20 mouse cellular contexts compared by ENCODE assay signal in the genomic region with DNA sequence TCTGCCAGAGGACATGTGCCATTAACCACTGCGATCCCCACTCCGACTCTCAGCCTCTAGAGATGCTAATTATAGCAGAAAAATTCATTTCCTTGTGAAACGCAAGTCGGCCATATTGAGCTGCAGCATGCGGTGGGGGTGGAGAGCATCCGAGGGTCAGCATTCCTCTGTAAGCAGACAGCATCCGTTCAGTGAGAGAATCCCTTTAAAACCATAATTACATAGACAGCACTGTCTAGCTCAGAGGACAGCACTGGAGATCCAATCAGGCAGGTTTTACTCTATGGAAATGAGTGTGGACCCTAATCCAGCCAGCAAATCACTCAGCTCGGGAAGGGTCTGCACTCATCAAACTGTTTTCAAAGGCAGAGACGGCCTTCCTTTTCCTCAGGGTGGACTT.
DNase-seq lines count a peak whose midpoint lies in the region; ATAC-seq and TF ChIP-seq lines count a peak whose summit lies in the region.
"Had no signal": no experiment of that assay in that cellular context is flagged by ENCODE, and none has a peak within 500 bp of the region (broad histone marks: within the 10 kb centered on the region; RNA-seq: fewer than 3 reads in every experiment).

No protein-coding gene starts in this region.

- no peaks in the 10 kb centered on the region for H3K36me3 ChIP-seq in heart, embryonic 13.5 days
- no peaks in the 10 kb centered on the region for H3K36me3 ChIP-seq in midbrain, embryonic 13.5 days
- no peaks in the 10 kb centered on the region for H3K36me3 ChIP-seq in midbrain, embryonic 10.5 days
- no peaks in the 10 kb centered on the region for H3K36me3 ChIP-seq in liver, embryonic 12.5 days
- no peaks in the 10 kb centered on the region for H3K36me3 ChIP-seq in stomach, postnatal 0 days (ENCODE audit: control insufficient read depth, insufficient read depth, low read length)
- H3K36me3 ChIP-seq: embryonic facial prominence, embryonic 15.5 days; heart, embryonic 10.5 days; limb, embryonic 12.5 days; neural tube, embryonic 12.5 days had no signal

- no peak for TF ChIP-seq EP300 in stomach, postnatal 0 days (optimal IDR thresholded peaks at IDR 0.05)

- H3K27ac ChIP-seq in heart, embryonic 13.5 days (replicated peaks) = no peak overlapping the region
- H3K27ac ChIP-seq in midbrain, embryonic 13.5 days = no peak overlapping the region
- H3K27ac ChIP-seq in midbrain, embryonic 10.5 days (replicated peaks) = no peak overlapping the region
- peak overlapping the region; percentile 69 for H3K27ac ChIP-seq in liver, embryonic 12.5 days
- no peak overlapping the region for H3K27ac ChIP-seq in stomach, postnatal 0 days (replicated peaks)
- H3K27ac ChIP-seq: embryonic facial prominence, embryonic 15.5 days; heart, embryonic 10.5 days; hindbrain, embryonic 14.5 days; limb, embryonic 12.5 days; macrophage; neural tube, embryonic 12.5 days had no signal

- peak overlapping the region; percentile 73 for H3K4me2 ChIP-seq in heart, embryonic 13.5 days
- no peak overlapping the region for H3K4me2 ChIP-seq in midbrain, embryonic 13.5 days (replicated peaks)
- H3K4me2 ChIP-seq in liver, embryonic 12.5 days = peak overlapping the region; percentile 66
- no peak overlapping the region for H3K4me2 ChIP-seq in stomach, postnatal 0 days (replicated peaks; ENCODE audit: low read depth)
- H3K4me2 ChIP-seq: embryonic facial prominence, embryonic 15.5 days; hindbrain, embryonic 14.5 days had no signal

- peak overlapping the region; percentile 46 for H3K4me3 ChIP-seq in heart, embryonic 13.5 days
- H3K4me3 ChIP-seq in midbrain, embryonic 13.5 days (replicated peaks) = no peak overlapping the region
- H3K4me3 ChIP-seq in midbrain, embryonic 10.5 days = no peak overlapping the region
- H3K4me3 ChIP-seq in liver, embryonic 12.5 days = no peak overlapping the region
- no peak overlapping the region for H3K4me3 ChIP-seq in stomach, postnatal 0 days (ENCODE audit: low read depth, low read length)
- H3K4me3 ChIP-seq: embryonic facial prominence, embryonic 15.5 days; limb, embryonic 12.5 days; neural tube, embryonic 12.5 days had no signal

- H3K9me3 ChIP-seq in heart, embryonic 13.5 days = no peaks in the 10 kb centered on the region
- H3K9me3 ChIP-seq in midbrain, embryonic 13.5 days = no peaks in the 10 kb centered on the region
- no peaks in the 10 kb centered on the region for H3K9me3 ChIP-seq in midbrain, embryonic 10.5 days (replicated peaks)
- H3K9me3 ChIP-seq in liver, embryonic 12.5 days (replicated peaks) = no peaks in the 10 kb centered on the region
- H3K9me3 ChIP-seq in stomach, postnatal 0 days (ENCODE audit: control insufficient read depth, low read length) = no peaks in the 10 kb centered on the region
- H3K9me3 ChIP-seq: embryonic facial prominence, embryonic 15.5 days; heart, embryonic 10.5 days; limb, embryonic 12.5 days; neural tube, embryonic 12.5 days had no signal

- ATAC-seq in heart, embryonic 13.5 days (ENCODE audit: extremely low read depth, insufficient number of reproducible peaks, low FRiP score, low TSS enrichment) = no peak
- ATAC-seq in midbrain, embryonic 13.5 days = peak; percentile 59
- peak; percentile 13; the same call in 1 of the 2 replicates for ATAC-seq in liver, embryonic 12.5 days
- ATAC-seq in stomach, postnatal 0 days (ENCODE audit: low FRiP score, low TSS enrichment) = no peak
- ATAC-seq: intestine, postnatal 0 days had no signal

- peaks cover 11% of the 10 kb centered on the region for H3K4me1 ChIP-seq in heart, embryonic 13.5 days
- H3K4me1 ChIP-seq in midbrain, embryonic 13.5 days (replicated peaks) = peaks cover 16% of the 10 kb centered on the region
- peaks cover 4% of the 10 kb centered on the region for H3K4me1 ChIP-seq in midbrain, embryonic 10.5 days
- H3K4me1 ChIP-seq in liver, embryonic 12.5 days = peaks cover 16% of the 10 kb centered on the region
- H3K4me1 ChIP-seq in stomach, postnatal 0 days (replicated peaks; ENCODE audit: control insufficient read depth, insufficient read depth) = no peaks in the 10 kb centered on the region
- H3K4me1 ChIP-seq: limb, embryonic 12.5 days; neural tube, embryonic 12.5 days had no signal

- WGBS in heart, embryonic 13.5 days = 55% methylated on average over 9 of the region's 9 CpGs
- 56% methylated on average over 9 of the region's 9 CpGs for WGBS in midbrain, embryonic 13.5 days
- 81% methylated on average over 9 of the region's 9 CpGs for WGBS in midbrain, embryonic 10.5 days
- WGBS in liver, embryonic 12.5 days (ENCODE audit: insufficient replicate concordance) = 67% methylated on average over 9 of the region's 9 CpGs
- 76% methylated on average over 9 of the region's 9 CpGs for WGBS in stomach, postnatal 0 days

- TF ChIP-seq CTCF in stomach, postnatal 0 days (IDR thresholded peaks at IDR 0.05; ENCODE audit: low read depth) = no peak

- DNase-seq in heart, adult 11 months = no peak
- DNase-seq in midbrain, embryonic 10.5 days (ENCODE audit: low spot score) = no peak
- DNase-seq in retina, postnatal 1 day = no peak
- DNase-seq in stomach, postnatal 0 days (ENCODE audit: low spot score) = no peak
- DNase-seq: adrenal gland, postnatal 36 days; cerebellum, adult 9-10 months; gastrocnemius, postnatal 10 days; kidney, postnatal 14 days; lung, embryonic 14.5 days; right cerebral cortex, postnatal 14 days had no signal

- no peaks in the 10 kb centered on the region; the same call in 1 of the 2 replicates for H3K27me3 ChIP-seq in heart, embryonic 13.5 days (replicated peaks)
- no peaks in the 10 kb centered on the region; the same call in 1 of the 2 replicates for H3K27me3 ChIP-seq in midbrain, embryonic 13.5 days
- no peaks in the 10 kb centered on the region; the same call in 1 of the 2 replicates for H3K27me3 ChIP-seq in midbrain, embryonic 10.5 days (ENCODE audit: low read depth, poor library complexity, severe bottlenecking)
- 0 out of 2 replicates have a peak, but pooled peaks cover 7% of the 10 kb centered on the region for H3K27me3 ChIP-seq in liver, embryonic 12.5 days (replicated peaks)
- no peaks in the 10 kb centered on the region for H3K27me3 ChIP-seq in stomach, postnatal 0 days (ENCODE audit: control insufficient read depth, insufficient read depth, low read length)
- H3K27me3 ChIP-seq: embryonic facial prominence, embryonic 15.5 days; neural tube, embryonic 12.5 days had no signal

- no peak overlapping the region for H3K9ac ChIP-seq in heart, embryonic 13.5 days
- no peak overlapping the region for H3K9ac ChIP-seq in midbrain, embryonic 13.5 days (replicated peaks)
- no peak overlapping the region for H3K9ac ChIP-seq in liver, embryonic 12.5 days
- H3K9ac ChIP-seq in stomach, postnatal 0 days (ENCODE audit: low read length) = no peak overlapping the region
- H3K9ac ChIP-seq: embryonic facial prominence, embryonic 15.5 days; hindbrain, embryonic 14.5 days; limb, embryonic 12.5 days; lung, embryonic 14.5 days; neural tube, embryonic 12.5 days had no signal

Comparison
In these comparisons a context has a peak if more than half of its experiments do, and no peak if none do; other contexts are left out.
1. ATAC-seq: peak in midbrain, embryonic 13.5 days (single experiment) and liver, embryonic 12.5 days (single experiment); none in heart, embryonic 13.5 days (single experiment) and stomach, postnatal 0 days (single experiment).
2. H3K4me2 ChIP-seq: peak in heart, embryonic 13.5 days (single experiment) and liver, embryonic 12.5 days (single experiment); none in midbrain, embryonic 13.5 days (single experiment) and stomach, postnatal 0 days (single experiment).